Mouse (Mus musculus): ENCODE measurements around the gene Rprml. TPM values are rescaled to one million over a fixed set of nuclear protein-coding genes. Genes with fewer than 3 reads are reported as not detected.
A peak's percentile ranks its signal among the peaks of the same experiment; 100 is the strongest.

The Rprml gene
- 0.22 TPM in 1 of 2 replicates, not detected in the other for polyA plus RNA-seq (2015; fragmentation: Nextera tagmentation; extraction: Ambion mirVana)

DNA sequence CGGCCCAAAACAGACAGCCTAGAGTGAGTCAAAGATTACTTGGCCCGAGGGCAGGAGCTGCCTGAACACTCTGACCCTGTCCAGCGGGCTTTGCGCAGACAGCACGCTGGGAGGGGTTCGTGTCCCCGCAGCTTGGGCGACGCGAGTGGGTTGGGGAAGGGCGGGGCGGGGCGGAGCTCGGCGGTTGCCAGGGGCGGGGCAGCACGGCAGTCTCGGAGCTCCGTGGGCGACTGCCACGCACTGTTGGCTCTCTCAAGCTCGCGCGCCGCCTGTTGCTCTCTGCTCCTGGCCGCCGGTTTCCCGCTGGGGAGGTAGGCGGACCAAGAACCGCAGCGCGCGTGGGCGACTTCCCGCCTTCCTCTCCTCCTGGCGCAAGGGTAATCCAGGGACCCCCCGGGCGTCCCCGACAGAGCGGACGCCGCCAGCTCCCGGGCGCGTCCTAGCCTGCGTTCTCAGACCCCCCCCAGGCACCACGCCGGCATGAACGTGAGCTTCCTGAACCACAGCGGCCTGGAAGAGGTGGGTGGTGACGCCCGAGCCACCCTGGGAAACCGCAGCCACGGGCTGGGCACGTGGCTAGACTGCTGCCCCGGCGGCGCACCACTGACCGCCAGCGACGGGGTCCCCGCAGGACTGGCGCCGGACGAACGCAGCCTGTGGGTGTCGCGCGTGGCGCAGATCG is at the start of gene Rprml:
Gene Rprml, plus strand, starts transcription at position 270 of the 682 bp plus-strand sequence.
- no peak for ATAC-seq
- no peak within 1 kb of the TSS; the same call in 1 of the 2 replicates for H3K9ac ChIP-seq (replicated peaks)
- under 1% methylated on average over 63 of the region's 71 CpGs for WGBS

GRCm38 (mm10) chr11:103606611-103607010 is 42.8 kb upstream of the Rprml start:
- 71% methylated on average over 5 of the region's 5 CpGs for WGBS
- no peak for ATAC-seq

More for the DNA sequence above, at the start of gene Rprml:
- Histone ChIP-seq H3K27me3 (peaks cover 88% of the 10 kb centered on the region), H3K9me3 (no peaks in the 10 kb centered on the region), H3K36me3 (no peaks in the 10 kb centered on the region), H3K4me3 (replicated peaks) (peak within 1 kb of the TSS; percentile 39), H3K27ac (no peak within 1 kb of the TSS), H3K4me1 (replicated peaks) (peaks cover 20% of the 10 kb centered on the region), H3K4me2 (replicated peaks) (peak within 1 kb of the TSS; percentile 62)

GRCm38 (mm10) chr11:103610772-103611171 is 38.6 kb upstream of the Rprml start:
- H3K36me3 ChIP-seq: no peaks in the 10 kb centered on the region
- H3K27me3 ChIP-seq: no peaks in the 10 kb centered on the region
- ATAC-seq: no peak
- H3K9ac ChIP-seq (replicated peaks): no peak overlapping the region
- H3K4me3 ChIP-seq (replicated peaks): no peak overlapping the region
- no peaks in the 10 kb centered on the region for H3K4me1 ChIP-seq (replicated peaks)
- no peak overlapping the region for H3K4me2 ChIP-seq (replicated peaks)
- no peak overlapping the region for H3K27ac ChIP-seq
- no peaks in the 10 kb centered on the region for H3K9me3 ChIP-seq
- WGBS: 95% methylated on average over 2 of the region's 2 CpGs

More at GRCm38 (mm10) chr11:103606611-103607010, 42.8 kb upstream of the Rprml start:
- no peak overlapping the region for H3K9ac ChIP-seq (replicated peaks)
- no peak overlapping the region for H3K27ac ChIP-seq
- no peaks in the 10 kb centered on the region for H3K9me3 ChIP-seq
- no peak overlapping the region for H3K4me3 ChIP-seq (replicated peaks)
- H3K4me2 ChIP-seq (replicated peaks): no peak overlapping the region
- H3K27me3 ChIP-seq: no peaks in the 10 kb centered on the region
- no peaks in the 10 kb centered on the region for H3K36me3 ChIP-seq
- no peaks in the 10 kb centered on the region for H3K4me1 ChIP-seq (replicated peaks)

DNA sequence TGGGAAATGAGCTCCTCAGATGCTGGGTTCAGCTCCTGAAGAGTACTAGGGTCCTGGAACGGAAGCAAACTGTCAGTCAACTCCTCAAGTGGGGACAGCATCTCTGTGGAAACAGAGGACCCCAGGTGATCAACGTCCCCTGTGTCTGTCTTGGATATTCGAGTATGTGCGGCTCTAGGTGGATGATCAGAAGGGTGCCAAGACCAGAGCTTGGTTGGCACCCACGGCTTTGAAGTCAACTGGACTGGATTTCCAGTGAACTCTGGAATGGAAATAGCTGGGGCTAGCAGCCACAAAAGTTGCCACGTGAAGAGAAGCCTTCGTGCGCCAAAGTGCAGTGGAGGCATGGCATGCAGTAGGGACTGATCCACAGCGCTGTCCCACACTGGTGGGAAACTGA is 28.3 kb upstream of the Rprml start, which contains the start of gene Gm884:
Gene Gm884, minus strand, starts transcription at position 101 of the 400 bp plus-strand sequence.
- no peak within 1 kb of the TSS for H3K4me2 ChIP-seq (replicated peaks)
- ATAC-seq: no peak
- 85% methylated on average over 9 of the region's 9 CpGs for WGBS
- H3K27me3 ChIP-seq: no peaks in the 10 kb centered on the region
- H3K9me3 ChIP-seq: no peaks in the 10 kb centered on the region
- H3K27ac ChIP-seq: no peak within 1 kb of the TSS
- no peaks in the 10 kb centered on the region for H3K4me1 ChIP-seq (replicated peaks)
- H3K9ac ChIP-seq (replicated peaks): no peak within 1 kb of the TSS
- no peak within 1 kb of the TSS for H3K4me3 ChIP-seq (replicated peaks)
- no peaks in the 10 kb centered on the region for H3K36me3 ChIP-seq

DNA sequence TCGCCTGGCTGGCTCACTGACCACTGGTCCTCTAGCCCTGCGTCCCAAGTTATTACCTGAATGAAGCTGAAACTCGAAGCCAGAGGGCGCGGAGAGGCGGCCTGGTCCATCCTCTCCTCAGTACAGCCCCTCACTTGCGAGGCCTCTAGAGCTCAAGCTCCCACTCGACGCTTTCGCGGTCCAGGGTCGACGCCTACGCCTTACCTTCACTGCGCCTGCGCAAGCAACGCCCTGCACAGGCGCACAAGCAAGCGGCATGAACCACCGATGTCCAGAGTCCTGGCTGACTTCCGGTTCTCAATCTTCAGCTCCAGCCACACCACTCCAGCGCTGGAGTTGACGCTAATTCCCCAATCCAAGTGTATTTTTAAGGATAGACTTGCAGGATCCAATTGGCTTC is 21.9 kb upstream of the Rprml start:
- Histone ChIP-seq H3K27ac (no peak overlapping the region), H3K9me3 (no peaks in the 10 kb centered on the region), H3K36me3 (no peaks in the 10 kb centered on the region), H3K9ac (replicated peaks) (no peak overlapping the region), H3K4me1 (replicated peaks) (no peaks in the 10 kb centered on the region), H3K4me3 (replicated peaks) (no peak overlapping the region), H3K27me3 (no peaks in the 10 kb centered on the region), H3K4me2 (replicated peaks) (no peak overlapping the region)
- no peak for ATAC-seq
- WGBS: 86% methylated on average over 23 of the region's 23 CpGs

GRCm38 (mm10) chr11:103634806-103635205 is 14.6 kb upstream of the Rprml start:
- 91% methylated on average over 7 of the region's 7 CpGs for WGBS
- Histone ChIP-seq H3K9ac (replicated peaks) (no peak overlapping the region), H3K4me2 (replicated peaks) (no peak overlapping the region), H3K9me3 (no peaks in the 10 kb centered on the region), H3K4me1 (replicated peaks) (peaks cover 4% of the 10 kb centered on the region; the same call in 1 of the 2 replicates), H3K4me3 (replicated peaks) (no peak overlapping the region), H3K36me3 (no peaks in the 10 kb centered on the region), H3K27me3 (peaks cover 15% of the 10 kb centered on the region), H3K27ac (no peak overlapping the region)
- ATAC-seq: no peak

- H3K36me3 ChIP-seq: no peaks in the 10 kb centered on the region
- H3K4me2 ChIP-seq (replicated peaks): no peak overlapping the region
- H3K9me3 ChIP-seq: no peaks in the 10 kb centered on the region
- no peak overlapping the region for H3K9ac ChIP-seq (replicated peaks)
- no peak overlapping the region for H3K4me3 ChIP-seq (replicated peaks)
- 81% methylated on average over 3 of the region's 3 CpGs for WGBS
- no peak for ATAC-seq
- H3K27me3 ChIP-seq: peaks cover 22% of the 10 kb centered on the region
- no peak overlapping the region for H3K27ac ChIP-seq
- H3K4me1 ChIP-seq (replicated peaks): peaks cover 5% of the 10 kb centered on the region; the same call in 1 of the 2 replicates
These were observed 13.9 kb upstream of the Rprml start for GRCm38 (mm10) chr11:103635481-103635880.

DNA sequence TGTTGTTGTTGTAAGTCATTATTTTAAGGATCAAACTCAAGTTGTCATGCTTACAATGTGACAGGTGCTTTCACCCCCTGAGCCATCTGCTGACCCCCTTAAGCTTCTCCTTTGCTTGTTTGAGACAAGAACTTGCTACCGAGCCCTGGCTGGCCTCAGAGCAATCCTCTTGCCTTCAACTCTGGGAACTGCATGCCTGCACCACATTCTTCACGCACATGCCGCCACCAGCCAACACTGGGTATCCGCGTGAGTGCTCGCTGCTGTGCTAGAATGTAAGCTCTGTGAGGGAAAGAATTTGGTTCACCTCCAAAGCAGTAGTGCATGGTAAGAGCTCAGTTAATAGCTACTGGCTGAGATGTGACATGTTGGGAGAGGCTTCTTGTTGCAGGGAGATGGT is 13.1 kb upstream of the Rprml start:
- peaks cover 30% of the 10 kb centered on the region for H3K27me3 ChIP-seq
- WGBS: 86% methylated on average over 6 of the region's 6 CpGs
- no peak overlapping the region for H3K4me3 ChIP-seq (replicated peaks)
- no peaks in the 10 kb centered on the region for H3K36me3 ChIP-seq
- no peak overlapping the region for H3K27ac ChIP-seq
- H3K4me1 ChIP-seq (replicated peaks): peaks cover 5% of the 10 kb centered on the region; the same call in 1 of the 2 replicates
- ATAC-seq: no peak
- no peak overlapping the region for H3K9ac ChIP-seq (replicated peaks)
- H3K4me2 ChIP-seq (replicated peaks): no peak overlapping the region
- no peaks in the 10 kb centered on the region for H3K9me3 ChIP-seq

DNA sequence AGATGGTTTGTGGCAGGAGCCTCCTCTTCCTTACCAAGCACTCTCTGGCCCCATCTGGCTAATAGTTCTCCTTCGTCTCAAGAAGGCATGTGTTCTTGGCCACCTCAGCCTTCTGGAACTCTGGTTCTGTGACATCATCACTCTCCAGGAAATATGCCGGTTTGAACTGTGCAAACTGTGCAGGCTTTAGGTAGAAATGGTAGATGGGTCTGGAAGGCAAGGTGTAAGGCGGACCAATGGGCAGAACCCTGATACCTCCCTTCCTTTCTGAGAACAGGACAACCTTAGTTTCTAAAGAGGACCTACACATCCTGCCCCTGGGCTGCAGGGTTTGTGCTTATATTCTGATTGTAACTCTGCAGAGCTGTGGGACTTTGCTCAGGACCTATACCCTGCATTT is 10.6 kb upstream of the Rprml start, which contains the start of gene Lyzl6:
Gene Lyzl6, minus strand, starts transcription at position 101 of the 400 bp plus-strand sequence.
- Histone ChIP-seq H3K4me3 (replicated peaks) (no peak within 1 kb of the TSS), H3K9me3 (no peaks in the 10 kb centered on the region), H3K4me1 (replicated peaks) (peaks cover 5% of the 10 kb centered on the region; the same call in 1 of the 2 replicates), H3K4me2 (replicated peaks) (no peak within 1 kb of the TSS), H3K27me3 (peaks cover 32% of the 10 kb centered on the region), H3K36me3 (no peaks in the 10 kb centered on the region), H3K9ac (replicated peaks) (no peak within 1 kb of the TSS), H3K27ac (no peak within 1 kb of the TSS)
- 75% methylated on average over 3 of the region's 3 CpGs for WGBS
- ATAC-seq: no peak

GRCm38 (mm10) chr11:103639407-103639946 is 9.9 kb upstream of the Rprml start:
- 1% methylated on average over 10 of the region's 10 CpGs for WGBS
- H3K4me3 ChIP-seq (replicated peaks): no peak overlapping the region
- no peak overlapping the region for H3K9ac ChIP-seq (replicated peaks)
- no peak overlapping the region for H3K4me2 ChIP-seq (replicated peaks)
- no peak overlapping the region for H3K27ac ChIP-seq
- no peaks in the 10 kb centered on the region for H3K9me3 ChIP-seq
- peaks cover 32% of the 10 kb centered on the region for H3K27me3 ChIP-seq
- H3K36me3 ChIP-seq: no peaks in the 10 kb centered on the region
- H3K4me1 ChIP-seq (replicated peaks): peaks cover 5% of the 10 kb centered on the region; the same call in 1 of the 2 replicates
- ATAC-seq: no peak

DNA sequence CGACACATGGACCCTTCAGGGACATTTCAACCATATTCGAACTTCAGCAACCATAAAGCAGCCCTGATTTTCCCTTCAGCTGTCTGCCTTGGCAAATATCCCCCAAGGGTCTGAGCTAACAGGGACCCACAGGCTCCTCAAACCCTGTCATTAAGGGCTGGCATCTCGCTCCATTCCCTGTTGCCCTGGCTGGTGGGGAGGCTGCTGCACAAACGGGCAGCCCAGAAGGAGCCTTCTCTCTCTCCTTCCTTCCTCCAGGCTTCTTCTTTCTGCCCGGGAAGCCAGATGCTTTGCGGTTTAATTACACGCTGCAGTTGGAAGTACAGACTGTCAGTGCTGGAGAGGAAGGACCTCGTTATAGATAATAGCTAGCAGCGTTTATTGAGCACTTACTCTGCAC is 6.2 kb upstream of the Rprml start:
- Histone ChIP-seq H3K9me3 (no peaks in the 10 kb centered on the region), H3K9ac (replicated peaks) (no peak overlapping the region), H3K4me3 (replicated peaks) (no peak overlapping the region), H3K36me3 (no peaks in the 10 kb centered on the region), H3K4me1 (replicated peaks) (peaks cover 7% of the 10 kb centered on the region; the same call in 1 of the 2 replicates), H3K4me2 (replicated peaks) (no peak overlapping the region), H3K27ac (no peak overlapping the region), H3K27me3 (peaks cover 56% of the 10 kb centered on the region)
- WGBS: 77% methylated on average over 9 of the region's 9 CpGs
- ATAC-seq: no peak

- WGBS: 84% methylated on average over 8 of the region's 8 CpGs
- peaks cover 59% of the 10 kb centered on the region for H3K27me3 ChIP-seq
- peaks cover 20% of the 10 kb centered on the region for H3K4me1 ChIP-seq (replicated peaks)
- H3K27ac ChIP-seq: no peak overlapping the region
- no peak overlapping the region for H3K9ac ChIP-seq (replicated peaks)
- ATAC-seq: no peak
- no peaks in the 10 kb centered on the region for H3K9me3 ChIP-seq
- H3K36me3 ChIP-seq: no peaks in the 10 kb centered on the region
- H3K4me2 ChIP-seq (replicated peaks): no peak overlapping the region
- H3K4me3 ChIP-seq (replicated peaks): no peak overlapping the region
These were observed 3.6 kb upstream of the Rprml start for GRCm38 (mm10) chr11:103645731-103646130.
